Mouse (Mus musculus): ENCODE results near the gene Olfr1183. TPM values are rescaled to one million over a fixed set of nuclear protein-coding genes. Genes with fewer than 3 reads are reported as not detected.

Olfr1183 gene
- polyA plus RNA-seq (2014; fragmentation: Illumina TruSeq; extraction: RNeasy Lipid Tissue Mini Kit (QIAGEN cat#74804); ENCODE audit: low read depth, low replicate concordance) = not detected

GRCm38 (mm10) chr2:88454567-88454966, at the start of gene Olfr1183:
Olfr1183 (plus strand) TSS chr2:88454867.

GRCm38 (mm10) chr2:88406353-88406752, 48.3 kb upstream of the Olfr1183 start, which contains the start of gene Olfr1179:
Olfr1179 (minus strand) TSS chr2:88406453.

GRCm38 (mm10) chr2:88419051-88419450, 35.6 kb upstream of the Olfr1183 start, which contains the start of gene Olfr1180:
Olfr1180 (minus strand) TSS chr2:88419151.

GRCm38 (mm10) chr2:88426071-88426470, 28.6 kb upstream of the Olfr1183 start, which contains the start of gene Olfr1181:
Olfr1181 (minus strand) TSS chr2:88426171.

GRCm38 (mm10) chr2:88449031-88449430, 5.6 kb upstream of the Olfr1183 start, which contains the start of gene Gm13757:
Gm13757 (minus strand) TSS chr2:88449131.

GRCm38 (mm10) chr2:88483298-88483697, 28.6 kb downstream of the Olfr1183 start, which contains the start of gene Olfr1184:
Olfr1184 (plus strand) TSS chr2:88483598.

GRCm38 (mm10) chr2:88493020-88493419, 38.4 kb downstream of the Olfr1183 start, which contains the start of gene Olfr1185-ps1:
Olfr1185-ps1 (plus strand) TSS chr2:88493320.

GRCm38 (mm10) chr2:88518251-88518650, 63.6 kb downstream of the Olfr1183 start, which contains the start of gene Olfr1186:
Olfr1186 (plus strand) TSS chr2:88518551.

Other genes starting within 250 kb of the Olfr1183 start
- not detected for gene Olfr1170, start 226.5 kb upstream of the Olfr1183 start, polyA plus RNA-seq (2014; fragmentation: Illumina TruSeq; extraction: RNeasy Lipid Tissue Mini Kit (QIAGEN cat#74804); ENCODE audit: low read depth, low replicate concordance)
- gene Olfr1173, start 175.0 kb upstream of the Olfr1183 start, polyA plus RNA-seq (2014; fragmentation: Illumina TruSeq; extraction: RNeasy Lipid Tissue Mini Kit (QIAGEN cat#74804); ENCODE audit: low read depth, low replicate concordance) = not detected
- not detected for gene Olfr1174-ps, start 139.7 kb upstream of the Olfr1183 start, polyA plus RNA-seq (2014; fragmentation: Illumina TruSeq; extraction: RNeasy Lipid Tissue Mini Kit (QIAGEN cat#74804); ENCODE audit: low read depth, low replicate concordance)
- gene Olfr1175-ps, start 127.7 kb upstream of the Olfr1183 start, polyA plus RNA-seq (2014; fragmentation: Illumina TruSeq; extraction: RNeasy Lipid Tissue Mini Kit (QIAGEN cat#74804); ENCODE audit: low read depth, low replicate concordance) = not detected
- gene Olfr1176, start 118.1 kb upstream of the Olfr1183 start, polyA plus RNA-seq (2014; fragmentation: Illumina TruSeq; extraction: RNeasy Lipid Tissue Mini Kit (QIAGEN cat#74804); ENCODE audit: low read depth, low replicate concordance) = not detected
- not detected for gene Olfr1177-ps, start 108.4 kb upstream of the Olfr1183 start, polyA plus RNA-seq (2014; fragmentation: Illumina TruSeq; extraction: RNeasy Lipid Tissue Mini Kit (QIAGEN cat#74804); ENCODE audit: low read depth, low replicate concordance)
- gene Olfr1178, start 67.8 kb upstream of the Olfr1183 start, polyA plus RNA-seq (2014; fragmentation: Illumina TruSeq; extraction: RNeasy Lipid Tissue Mini Kit (QIAGEN cat#74804); ENCODE audit: low read depth, low replicate concordance) = not detected
- gene Olfr1179, start 48.4 kb upstream of the Olfr1183 start, polyA plus RNA-seq (2014; fragmentation: Illumina TruSeq; extraction: RNeasy Lipid Tissue Mini Kit (QIAGEN cat#74804); ENCODE audit: low read depth, low replicate concordance) = not detected
- gene Olfr1180, start 35.7 kb upstream of the Olfr1183 start, polyA plus RNA-seq (2014; fragmentation: Illumina TruSeq; extraction: RNeasy Lipid Tissue Mini Kit (QIAGEN cat#74804); ENCODE audit: low read depth, low replicate concordance) = not detected
- not detected for gene Olfr1181, start 28.7 kb upstream of the Olfr1183 start, polyA plus RNA-seq (2014; fragmentation: Illumina TruSeq; extraction: RNeasy Lipid Tissue Mini Kit (QIAGEN cat#74804); ENCODE audit: low read depth, low replicate concordance)
- not detected for gene Gm13757, start 5.7 kb upstream of the Olfr1183 start, polyA plus RNA-seq (2014; fragmentation: Illumina TruSeq; extraction: RNeasy Lipid Tissue Mini Kit (QIAGEN cat#74804); ENCODE audit: low read depth, low replicate concordance)
- not detected for gene Olfr1184, start 28.7 kb downstream of the Olfr1183 start, polyA plus RNA-seq (2014; fragmentation: Illumina TruSeq; extraction: RNeasy Lipid Tissue Mini Kit (QIAGEN cat#74804); ENCODE audit: low read depth, low replicate concordance)
- gene Olfr1185-ps1, start 38.5 kb downstream of the Olfr1183 start, polyA plus RNA-seq (2014; fragmentation: Illumina TruSeq; extraction: RNeasy Lipid Tissue Mini Kit (QIAGEN cat#74804); ENCODE audit: low read depth, low replicate concordance) = not detected
- gene Olfr1186, start 63.7 kb downstream of the Olfr1183 start, polyA plus RNA-seq (2014; fragmentation: Illumina TruSeq; extraction: RNeasy Lipid Tissue Mini Kit (QIAGEN cat#74804); ENCODE audit: low read depth, low replicate concordance) = not detected
- gene Olfr1188, start 102.1 kb downstream of the Olfr1183 start, polyA plus RNA-seq (2014; fragmentation: Illumina TruSeq; extraction: RNeasy Lipid Tissue Mini Kit (QIAGEN cat#74804); ENCODE audit: low read depth, low replicate concordance) = not detected
- gene Olfr1189, start 131.6 kb downstream of the Olfr1183 start, polyA plus RNA-seq (2014; fragmentation: Illumina TruSeq; extraction: RNeasy Lipid Tissue Mini Kit (QIAGEN cat#74804); ENCODE audit: low read depth, low replicate concordance) = not detected
- not detected for gene Olfr1191-ps1, start 185.7 kb downstream of the Olfr1183 start, polyA plus RNA-seq (2014; fragmentation: Illumina TruSeq; extraction: RNeasy Lipid Tissue Mini Kit (QIAGEN cat#74804); ENCODE audit: low read depth, low replicate concordance)
- gene Olfr1192-ps1, start 193.6 kb downstream of the Olfr1183 start, polyA plus RNA-seq (2014; fragmentation: Illumina TruSeq; extraction: RNeasy Lipid Tissue Mini Kit (QIAGEN cat#74804); ENCODE audit: low read depth, low replicate concordance) = not detected
- gene Olfr1193, start 220.8 kb downstream of the Olfr1183 start, polyA plus RNA-seq (2014; fragmentation: Illumina TruSeq; extraction: RNeasy Lipid Tissue Mini Kit (QIAGEN cat#74804); ENCODE audit: low read depth, low replicate concordance) = not detected
- gene Olfr1195, start 234.3 kb downstream of the Olfr1183 start, polyA plus RNA-seq (2014; fragmentation: Illumina TruSeq; extraction: RNeasy Lipid Tissue Mini Kit (QIAGEN cat#74804); ENCODE audit: low read depth, low replicate concordance) = not detected
- gene Olfr1196, start 249.7 kb downstream of the Olfr1183 start, polyA plus RNA-seq (2014; fragmentation: Illumina TruSeq; extraction: RNeasy Lipid Tissue Mini Kit (QIAGEN cat#74804); ENCODE audit: low read depth, low replicate concordance) = not detected